9 mouse cellular contexts compared by ENCODE assay signal in the genomic region with DNA sequence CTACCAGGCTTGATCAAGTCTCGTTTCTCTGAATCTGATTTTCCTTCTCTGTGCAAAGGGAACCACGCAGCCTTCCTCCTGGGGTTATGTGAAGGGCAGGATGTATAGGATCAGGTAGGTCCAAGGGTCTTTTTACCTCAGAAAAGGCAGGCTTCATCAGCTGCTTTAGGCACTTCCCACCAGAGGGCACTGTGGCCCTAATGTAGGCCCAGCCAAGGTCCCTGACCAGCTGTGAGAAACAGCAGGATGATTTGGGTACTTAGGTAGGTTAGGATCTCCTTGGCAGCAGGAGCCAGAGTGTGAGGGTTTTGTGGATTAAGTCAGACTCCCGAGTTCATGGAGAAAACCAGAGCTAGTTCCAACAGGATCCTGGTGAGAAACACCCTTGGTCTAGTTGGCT. TPM values are rescaled to one million over a fixed set of nuclear protein-coding genes. Genes with fewer than 3 reads are reported as not detected.
A peak's percentile ranks its signal among the peaks of the same experiment; 100 is the strongest.
DNase-seq lines count a peak whose midpoint lies in the region; ATAC-seq and TF ChIP-seq lines count a peak whose summit lies in the region.
"Had no signal": no experiment of that assay in that cellular context is flagged by ENCODE, and none has a peak within 500 bp of the region (broad histone marks: within the 10 kb centered on the region; RNA-seq: fewer than 3 reads in every experiment).

No protein-coding gene starts in this region.

- TF ChIP-seq EP300 in liver, embryonic 14.5 days (IDR thresholded peaks at IDR 0.05; ENCODE audit: low read depth), result no peak
- TF ChIP-seq EP300 in stomach, postnatal 0 days (optimal IDR thresholded peaks at IDR 0.05), result no peak

- ATAC-seq in heart, embryonic 12.5 days (ENCODE audit: insufficient number of reproducible peaks, low FRiP score), result no peak
- ATAC-seq in forebrain, embryonic 12.5 days (ENCODE audit: low FRiP score), result peak; percentile 65; the same call in 1 of the 2 replicates
- no peak for ATAC-seq in liver, embryonic 14.5 days (ENCODE audit: insufficient read depth)
- no peak; the same call in 1 of the 2 replicates for ATAC-seq in stomach, postnatal 0 days (ENCODE audit: low FRiP score, low TSS enrichment)

- peak; percentile 42 for DNase-seq in heart, postnatal 4 days
- peak; percentile 54 for DNase-seq in A20 (ENCODE audit: low read depth, low spot score)
- DNase-seq in adrenal gland, postnatal 36 days, result peak; percentile 25 to 42
- DNase-seq in liver, embryonic 14.5 days (ENCODE audit: low read depth in 3 of 3, low spot score in 3 of 3), result no peak
- peak; percentile 49 for DNase-seq in stomach, postnatal 0 days (ENCODE audit: low spot score)
- DNase-seq in urinary bladder, postnatal 36 days (ENCODE audit: low spot score in 2 of 2), result no peak

- H3K36me3 ChIP-seq in heart, embryonic 12.5 days, result peaks cover 6% of the 10 kb centered on the region
- peaks cover 19% of the 10 kb centered on the region for H3K36me3 ChIP-seq in forebrain, embryonic 12.5 days (replicated peaks)
- H3K36me3 ChIP-seq in liver, embryonic 14.5 days (replicated peaks; ENCODE audit: control insufficient read depth, insufficient read depth, low read depth), result no peaks in the 10 kb centered on the region
- no peaks in the 10 kb centered on the region for H3K36me3 ChIP-seq in stomach, postnatal 0 days (ENCODE audit: control insufficient read depth, insufficient read depth, low read length)
- H3K36me3 ChIP-seq: limb, embryonic 15.5 days had no signal

- H3K9ac ChIP-seq in heart, embryonic 12.5 days, result no peak overlapping the region
- no peak overlapping the region for H3K9ac ChIP-seq in forebrain, embryonic 12.5 days
- H3K9ac ChIP-seq in liver, embryonic 14.5 days (replicated peaks), result no peak overlapping the region
- no peak overlapping the region for H3K9ac ChIP-seq in stomach, postnatal 0 days (ENCODE audit: low read length)
- H3K9ac ChIP-seq: limb, embryonic 15.5 days had no signal

- TF ChIP-seq CTCF in liver, embryonic 14.5 days (IDR thresholded peaks at IDR 0.05; ENCODE audit: low read depth), result peak; percentile 70
- peak; percentile 76 for TF ChIP-seq CTCF in stomach, postnatal 0 days (IDR thresholded peaks at IDR 0.05; ENCODE audit: low read depth)

- H3K4me3 ChIP-seq in heart, embryonic 12.5 days, result no peak overlapping the region
- H3K4me3 ChIP-seq in forebrain, embryonic 12.5 days (replicated peaks), result no peak overlapping the region
- no peak overlapping the region for H3K4me3 ChIP-seq in liver, embryonic 14.5 days (ENCODE audit: insufficient read depth in 1 of 2, low read depth in 2 of 2, low read length in 2 of 2)
- H3K4me3 ChIP-seq in stomach, postnatal 0 days (ENCODE audit: low read depth, low read length), result no peak overlapping the region
- H3K4me3 ChIP-seq: limb, embryonic 15.5 days had no signal

- no peaks in the 10 kb centered on the region for H3K27me3 ChIP-seq in heart, embryonic 12.5 days (replicated peaks)
- no peaks in the 10 kb centered on the region for H3K27me3 ChIP-seq in forebrain, embryonic 12.5 days
- H3K27me3 ChIP-seq in liver, embryonic 14.5 days (ENCODE audit: control insufficient read depth, insufficient read depth, low read length), result no peaks in the 10 kb centered on the region
- no peaks in the 10 kb centered on the region for H3K27me3 ChIP-seq in stomach, postnatal 0 days (ENCODE audit: control insufficient read depth, insufficient read depth, low read length)
- H3K27me3 ChIP-seq: limb, embryonic 15.5 days had no signal

- no peaks in the 10 kb centered on the region for H3K9me3 ChIP-seq in heart, embryonic 12.5 days (replicated peaks)
- no peaks in the 10 kb centered on the region for H3K9me3 ChIP-seq in forebrain, embryonic 12.5 days
- no peaks in the 10 kb centered on the region for H3K9me3 ChIP-seq in liver, embryonic 14.5 days (ENCODE audit: control insufficient read depth, low read length)
- H3K9me3 ChIP-seq in stomach, postnatal 0 days (ENCODE audit: control insufficient read depth, low read length), result no peaks in the 10 kb centered on the region
- H3K9me3 ChIP-seq: limb, embryonic 15.5 days had no signal

- no peak overlapping the region for H3K27ac ChIP-seq in heart, embryonic 12.5 days (ENCODE audit: poor library complexity, severe bottlenecking)
- H3K27ac ChIP-seq in forebrain, embryonic 12.5 days, result no peak overlapping the region
- H3K27ac ChIP-seq in liver, embryonic 14.5 days, result no peak overlapping the region
- H3K27ac ChIP-seq in stomach, postnatal 0 days (replicated peaks), result no peak overlapping the region
- H3K27ac ChIP-seq: limb, embryonic 15.5 days had no signal

- no peaks in the 10 kb centered on the region for H3K4me1 ChIP-seq in heart, embryonic 12.5 days (replicated peaks)
- H3K4me1 ChIP-seq in forebrain, embryonic 12.5 days, result peaks cover 2% of the 10 kb centered on the region; the same call in 1 of the 2 replicates
- no peaks in the 10 kb centered on the region for H3K4me1 ChIP-seq in liver, embryonic 14.5 days (replicated peaks; ENCODE audit: control insufficient read depth in 2 of 2, insufficient read depth in 2 of 2, low read length in 1 of 2)
- no peaks in the 10 kb centered on the region for H3K4me1 ChIP-seq in stomach, postnatal 0 days (replicated peaks; ENCODE audit: control insufficient read depth, insufficient read depth)
- H3K4me1 ChIP-seq: limb, embryonic 15.5 days had no signal

- H3K4me2 ChIP-seq in heart, embryonic 12.5 days, result no peak overlapping the region
- no peak overlapping the region for H3K4me2 ChIP-seq in forebrain, embryonic 12.5 days
- H3K4me2 ChIP-seq in liver, embryonic 14.5 days (ENCODE audit: low read depth), result no peak overlapping the region
- H3K4me2 ChIP-seq in stomach, postnatal 0 days (replicated peaks; ENCODE audit: low read depth), result no peak overlapping the region
- H3K4me2 ChIP-seq: limb, embryonic 15.5 days had no signal

- 11% methylated on average over 3 of the region's 3 CpGs for WGBS in heart, embryonic 12.5 days
- 19% methylated on average over 3 of the region's 3 CpGs for WGBS in forebrain, embryonic 12.5 days
- 7% methylated on average over 3 of the region's 3 CpGs for WGBS in liver, embryonic 14.5 days (ENCODE audit: insufficient replicate concordance)
- 10% methylated on average over 3 of the region's 3 CpGs for WGBS in stomach, postnatal 0 days

RNA-seq across cellular contexts. Expression of gene Oprl1, which starts 7.4 kb away (rescaled TPM):
- total RNA-seq in heart, postnatal 4 days (2021), result under 1 TPM; 0.24 to 0.54 TPM
- 7.7 and 9.8 TPM in 2 replicates for polyA plus RNA-seq in heart, embryonic 12.5 days (2016; fragmentation: Nextera tagmentation; extraction: Ambion mirVana)
- total RNA-seq in adrenal gland, postnatal 36 days (2021), result 1 to 10 TPM in 1 of 2 experiments, under 1 TPM in 1; 0.63 to 1.3 TPM
- 28.4 and 29.2 TPM in 2 replicates for polyA plus RNA-seq in forebrain, embryonic 12.5 days (2016; fragmentation: Nextera tagmentation; extraction: Ambion mirVana)
- 0.11 and 0.21 TPM in 2 replicates for polyA plus RNA-seq in liver, embryonic 14.5 days (2012; rRNA removed)
- polyA plus RNA-seq in liver, embryonic 14.5 days (2014; fragmentation: Nextera tagmentation; extraction: Ambion mirVana), result 0.06 TPM in 1 of 2 replicates, not detected in the other
- polyA plus RNA-seq in stomach, postnatal 0 days (2015; fragmentation: Nextera tagmentation; extraction: Ambion mirVana), result 0.52 and 0.80 TPM in 2 replicates

RNA-seq across cellular contexts. Expression of gene Lkaaear1, which starts 24.0 kb away (rescaled TPM):
- not detected for total RNA-seq in heart, postnatal 4 days (2021)
- polyA plus RNA-seq in heart, embryonic 12.5 days (2016; fragmentation: Nextera tagmentation; extraction: Ambion mirVana), result not detected in 2 replicates
- total RNA-seq in adrenal gland, postnatal 36 days (2021), result not detected
- not detected in 2 replicates for polyA plus RNA-seq in forebrain, embryonic 12.5 days (2016; fragmentation: Nextera tagmentation; extraction: Ambion mirVana)
- polyA plus RNA-seq in liver, embryonic 14.5 days (2012; rRNA removed), result not detected in 2 replicates
- not detected in 2 replicates for polyA plus RNA-seq in liver, embryonic 14.5 days (2014; fragmentation: Nextera tagmentation; extraction: Ambion mirVana)
- not detected in 2 replicates for polyA plus RNA-seq in stomach, postnatal 0 days (2015; fragmentation: Nextera tagmentation; extraction: Ambion mirVana)
- polyA plus RNA-seq: limb, embryonic 15.5 days had no signal

RNA-seq across cellular contexts. Expression of gene Rgs19, which starts 28.4 kb away (rescaled TPM):
- 10 to 100 TPM; 11.3 to 15.8 TPM for total RNA-seq in heart, postnatal 4 days (2021)
- polyA plus RNA-seq in heart, embryonic 12.5 days (2016; fragmentation: Nextera tagmentation; extraction: Ambion mirVana), result 43.5 and 45.4 TPM in 2 replicates
- 10 to 100 TPM; 24.7 to 25.6 TPM for total RNA-seq in adrenal gland, postnatal 36 days (2021)
- polyA plus RNA-seq in forebrain, embryonic 12.5 days (2016; fragmentation: Nextera tagmentation; extraction: Ambion mirVana), result 47.5 and 47.6 TPM in 2 replicates
- polyA plus RNA-seq in liver, embryonic 14.5 days (2012; rRNA removed), result 19.0 and 20.6 TPM in 2 replicates
- polyA plus RNA-seq in liver, embryonic 14.5 days (2014; fragmentation: Nextera tagmentation; extraction: Ambion mirVana), result 15.8 and 21.0 TPM in 2 replicates
- 20.0 and 24.6 TPM in 2 replicates for polyA plus RNA-seq in stomach, postnatal 0 days (2015; fragmentation: Nextera tagmentation; extraction: Ambion mirVana)

RNA-seq across cellular contexts. Expression of gene Myt1, which starts 40.9 kb away (rescaled TPM):
- total RNA-seq in heart, postnatal 4 days (2021), result not detected
- 0.06 TPM in 1 of 2 replicates, not detected in the other for polyA plus RNA-seq in heart, embryonic 12.5 days (2016; fragmentation: Nextera tagmentation; extraction: Ambion mirVana)
- total RNA-seq in adrenal gland, postnatal 36 days (2021), result 1 to 10 TPM; 2.7 to 3.7 TPM
- 51.9 and 60.8 TPM in 2 replicates for polyA plus RNA-seq in forebrain, embryonic 12.5 days (2016; fragmentation: Nextera tagmentation; extraction: Ambion mirVana)
- polyA plus RNA-seq in liver, embryonic 14.5 days (2012; rRNA removed), result 0.02 and 0.09 TPM in 2 replicates
- not detected in 2 replicates for polyA plus RNA-seq in liver, embryonic 14.5 days (2014; fragmentation: Nextera tagmentation; extraction: Ambion mirVana)
- 0.29 and 0.40 TPM in 2 replicates for polyA plus RNA-seq in stomach, postnatal 0 days (2015; fragmentation: Nextera tagmentation; extraction: Ambion mirVana)
- polyA plus RNA-seq: limb, embryonic 15.5 days had no signal

RNA-seq across cellular contexts. Expression of gene Tcea2, which starts 42.1 kb away (rescaled TPM):
- total RNA-seq in heart, postnatal 4 days (2021), result 10 to 100 TPM in 1 of 2 experiments, 1 to 10 TPM in 1; 9.9 to 11.1 TPM
- 13.1 and 15.4 TPM in 2 replicates for polyA plus RNA-seq in heart, embryonic 12.5 days (2016; fragmentation: Nextera tagmentation; extraction: Ambion mirVana)
- 1 to 10 TPM; 5.8 to 7.0 TPM for total RNA-seq in adrenal gland, postnatal 36 days (2021)
- 23.2 and 28.2 TPM in 2 replicates for polyA plus RNA-seq in forebrain, embryonic 12.5 days (2016; fragmentation: Nextera tagmentation; extraction: Ambion mirVana)
- 3.0 and 3.4 TPM in 2 replicates for polyA plus RNA-seq in liver, embryonic 14.5 days (2012; rRNA removed)
- 1.3 and 1.8 TPM in 2 replicates for polyA plus RNA-seq in liver, embryonic 14.5 days (2014; fragmentation: Nextera tagmentation; extraction: Ambion mirVana)
- polyA plus RNA-seq in stomach, postnatal 0 days (2015; fragmentation: Nextera tagmentation; extraction: Ambion mirVana), result 12.7 and 13.4 TPM in 2 replicates

Comparison
In these comparisons a context has a peak if more than half of its experiments do, and no peak if none do; other contexts are left out.
1. DNase-seq: peak in heart, postnatal 4 days (single experiment), A20 (single experiment), adrenal gland, postnatal 36 days (2 of 2) and stomach, postnatal 0 days (single experiment); none in liver, embryonic 14.5 days (0 of 3) and urinary bladder, postnatal 36 days (0 of 2).